Mouse (Mus musculus): ENCODE measurements around the gene Hist1h1a. TPM values are rescaled to one million over a fixed set of nuclear protein-coding genes. Genes with fewer than 3 reads are reported as not detected.
A peak's percentile ranks its signal among the peaks of the same experiment; 100 is the strongest.

The Hist1h1a gene
- polyA plus RNA-seq, 1 experiment from 2014 or later, result 0.60 TPM

DNA sequence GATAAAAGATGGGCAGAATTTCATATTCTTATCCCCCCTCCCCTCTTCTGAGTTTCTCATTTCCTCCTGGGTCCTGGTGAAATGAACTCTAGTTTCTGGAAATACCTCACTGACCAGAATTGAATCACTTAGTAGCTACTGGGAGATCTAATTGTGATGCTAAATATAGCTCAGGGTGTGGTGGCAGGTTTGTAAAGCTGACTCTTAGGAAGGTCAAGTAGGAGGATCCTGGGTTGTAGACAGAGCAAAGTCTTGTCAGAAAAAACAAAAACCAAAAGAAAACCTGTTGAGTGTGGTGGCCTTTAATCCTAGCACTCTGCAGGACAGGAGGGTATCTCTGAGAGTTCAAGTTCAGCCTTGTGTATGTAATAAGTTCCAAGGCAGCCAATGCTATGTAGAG is 21.5 kb upstream of the Hist1h1a start:
- H3K36me3 ChIP-seq (ENCODE audit: control insufficient read depth, insufficient read depth), result no peaks in the 10 kb centered on the region
- H3K27me3 ChIP-seq (replicated peaks; ENCODE audit: control insufficient read depth, insufficient read depth, low read length), result no peaks in the 10 kb centered on the region
- H3K9me3 ChIP-seq (ENCODE audit: control insufficient read depth), result no peaks in the 10 kb centered on the region
- ATAC-seq, result no peak
- H3K4me1 ChIP-seq (replicated peaks; ENCODE audit: control insufficient read depth, insufficient read depth, low read length), result no peaks in the 10 kb centered on the region
- H3K27ac ChIP-seq (ENCODE audit: low read depth, low read length), result no peak overlapping the region
- no peak overlapping the region for H3K4me2 ChIP-seq (replicated peaks; ENCODE audit: low read depth)
- TF ChIP-seq CTCF (IDR thresholded peaks at IDR 0.05; ENCODE audit: low read depth), result no peak
- H3K9ac ChIP-seq (ENCODE audit: low read depth, low read length), result no peak overlapping the region
- no peak overlapping the region for H3K4me3 ChIP-seq (ENCODE audit: low read depth, low read length)

DNA sequence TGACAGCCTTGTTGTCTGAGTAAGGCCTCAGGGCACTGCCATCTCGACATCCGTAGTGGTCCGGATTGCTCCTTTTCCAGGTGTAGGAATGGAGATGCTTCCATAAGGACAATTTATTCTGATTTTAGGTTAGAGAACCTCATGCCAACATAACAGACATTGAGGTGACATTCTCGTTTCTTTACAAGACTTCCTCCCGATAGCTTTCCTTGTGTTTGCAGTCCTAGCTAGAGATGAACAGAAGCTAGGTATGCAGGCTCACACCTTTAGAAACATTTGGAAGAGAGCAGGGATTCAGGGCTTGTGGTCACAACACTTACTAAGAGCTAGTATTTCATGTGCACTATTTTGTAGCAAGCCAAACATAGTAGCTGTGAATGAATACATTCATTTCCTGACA is 20.3 kb upstream of the Hist1h1a start:
- Histone ChIP-seq H3K4me2 (replicated peaks; ENCODE audit: low read depth) (no peak overlapping the region), H3K27me3 (replicated peaks; ENCODE audit: control insufficient read depth, insufficient read depth, low read length) (no peaks in the 10 kb centered on the region), H3K9me3 (ENCODE audit: control insufficient read depth) (no peaks in the 10 kb centered on the region), H3K27ac (ENCODE audit: low read depth, low read length) (no peak overlapping the region), H3K4me1 (replicated peaks; ENCODE audit: control insufficient read depth, insufficient read depth, low read length) (peaks cover 4% of the 10 kb centered on the region; the same call in 1 of the 2 replicates), H3K36me3 (ENCODE audit: control insufficient read depth, insufficient read depth) (no peaks in the 10 kb centered on the region), H3K4me3 (ENCODE audit: low read depth, low read length) (no peak overlapping the region), H3K9ac (ENCODE audit: low read depth, low read length) (no peak overlapping the region)
- 77% methylated on average over 5 of the region's 5 CpGs for WGBS
- TF ChIP-seq CTCF (IDR thresholded peaks at IDR 0.05; ENCODE audit: low read depth), result no peak
- ATAC-seq, result no peak

DNA sequence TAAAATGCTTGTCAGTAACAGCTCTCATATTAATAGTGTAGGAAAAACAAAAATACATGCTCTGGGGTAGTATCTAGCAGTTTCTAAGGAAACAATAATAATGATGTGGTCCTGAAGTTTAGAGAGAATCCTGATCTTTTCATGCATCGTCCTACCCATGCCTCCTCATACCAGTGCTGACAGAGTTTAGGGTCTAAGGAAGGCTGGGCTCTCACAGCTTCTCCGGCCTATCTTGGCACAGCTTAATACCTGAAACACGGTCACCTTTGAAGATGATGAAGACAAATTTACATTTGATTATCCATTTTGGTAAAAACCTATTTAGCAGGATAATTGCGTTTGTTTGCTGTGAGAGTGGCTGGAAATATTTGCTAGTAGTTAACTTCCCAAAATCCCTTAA is 19.5 kb upstream of the Hist1h1a start:
- peak overlapping the region; percentile 36; the same call in 1 of the 2 replicates for H3K4me3 ChIP-seq (ENCODE audit: low read depth, low read length)
- 29% methylated on average over 4 of the region's 4 CpGs for WGBS
- no peak overlapping the region for H3K27ac ChIP-seq (ENCODE audit: low read depth, low read length)
- no peak for ATAC-seq
- no peak for TF ChIP-seq CTCF (IDR thresholded peaks at IDR 0.05; ENCODE audit: low read depth)
- no peak overlapping the region for H3K9ac ChIP-seq (ENCODE audit: low read depth, low read length)
- H3K27me3 ChIP-seq (replicated peaks; ENCODE audit: control insufficient read depth, insufficient read depth, low read length), result no peaks in the 10 kb centered on the region
- no peaks in the 10 kb centered on the region for H3K36me3 ChIP-seq (ENCODE audit: control insufficient read depth, insufficient read depth)
- H3K4me1 ChIP-seq (replicated peaks; ENCODE audit: control insufficient read depth, insufficient read depth, low read length), result peaks cover 4% of the 10 kb centered on the region; the same call in 1 of the 2 replicates
- no peaks in the 10 kb centered on the region for H3K9me3 ChIP-seq (ENCODE audit: control insufficient read depth)
- H3K4me2 ChIP-seq (replicated peaks; ENCODE audit: low read depth), result peak overlapping the region; percentile 68; the same call in 1 of the 2 replicates

DNA sequence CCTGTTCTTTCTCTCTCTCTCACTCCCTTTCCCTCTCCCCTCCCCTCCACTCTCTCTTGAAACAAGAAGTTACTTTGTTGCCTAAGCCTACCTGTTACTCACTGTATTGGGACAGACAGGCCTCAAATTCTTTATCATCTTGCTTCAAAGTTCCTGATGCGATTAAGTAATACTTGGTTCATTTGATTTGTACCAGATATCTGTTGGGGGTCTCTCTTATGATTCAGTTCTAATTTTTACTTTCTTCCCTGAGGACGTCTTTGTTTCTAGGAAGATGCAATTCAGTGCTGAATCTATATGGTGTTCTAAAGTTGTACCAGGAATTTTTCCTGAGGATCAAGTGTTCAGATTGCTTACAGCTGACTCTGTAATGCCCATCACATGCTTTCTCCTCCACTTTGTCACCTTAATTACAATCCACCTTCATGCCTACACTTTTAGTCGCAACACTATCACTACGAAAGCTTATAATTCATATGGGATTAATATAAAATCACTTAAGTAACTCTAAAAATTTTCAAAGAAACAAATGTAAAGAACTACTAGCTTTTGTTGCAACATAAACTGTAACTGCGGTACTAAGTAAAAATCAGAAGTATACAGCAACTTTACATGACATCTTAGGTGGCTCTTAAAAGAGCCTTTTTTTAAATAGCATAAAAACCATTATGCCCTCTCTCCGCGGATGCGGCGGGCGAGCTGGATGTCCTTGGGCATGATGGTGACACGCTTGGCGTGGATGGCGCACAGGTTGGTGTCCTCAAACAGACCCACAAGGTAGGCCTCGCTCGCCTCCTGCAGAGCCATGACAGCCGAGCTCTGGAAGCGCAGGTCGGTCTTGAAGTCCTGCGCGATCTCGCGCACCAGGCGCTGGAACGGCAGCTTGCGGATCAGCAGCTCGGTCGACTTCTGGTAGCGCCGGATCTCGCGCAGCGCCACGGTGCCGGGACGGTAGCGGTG is 18.8 kb upstream of the Hist1h1a start:
- H3K27ac ChIP-seq (ENCODE audit: low read depth, low read length), result no peak overlapping the region
- TF ChIP-seq CTCF (IDR thresholded peaks at IDR 0.05; ENCODE audit: low read depth), result no peak
- no peaks in the 10 kb centered on the region for H3K27me3 ChIP-seq (replicated peaks; ENCODE audit: control insufficient read depth, insufficient read depth, low read length)
- peak overlapping the region; percentile 36 for H3K4me3 ChIP-seq (ENCODE audit: low read depth, low read length)
- H3K36me3 ChIP-seq (ENCODE audit: control insufficient read depth, insufficient read depth), result no peaks in the 10 kb centered on the region
- no peak for ATAC-seq
- H3K9ac ChIP-seq (ENCODE audit: low read depth, low read length), result no peak overlapping the region
- peak overlapping the region; percentile 68 for H3K4me2 ChIP-seq (replicated peaks; ENCODE audit: low read depth)
- WGBS, result 2% methylated on average over 14 of the region's 36 CpGs
- H3K4me1 ChIP-seq (replicated peaks; ENCODE audit: control insufficient read depth, insufficient read depth, low read length), result peaks cover 4% of the 10 kb centered on the region; the same call in 1 of the 2 replicates
- H3K9me3 ChIP-seq (ENCODE audit: control insufficient read depth), result no peaks in the 10 kb centered on the region

DNA sequence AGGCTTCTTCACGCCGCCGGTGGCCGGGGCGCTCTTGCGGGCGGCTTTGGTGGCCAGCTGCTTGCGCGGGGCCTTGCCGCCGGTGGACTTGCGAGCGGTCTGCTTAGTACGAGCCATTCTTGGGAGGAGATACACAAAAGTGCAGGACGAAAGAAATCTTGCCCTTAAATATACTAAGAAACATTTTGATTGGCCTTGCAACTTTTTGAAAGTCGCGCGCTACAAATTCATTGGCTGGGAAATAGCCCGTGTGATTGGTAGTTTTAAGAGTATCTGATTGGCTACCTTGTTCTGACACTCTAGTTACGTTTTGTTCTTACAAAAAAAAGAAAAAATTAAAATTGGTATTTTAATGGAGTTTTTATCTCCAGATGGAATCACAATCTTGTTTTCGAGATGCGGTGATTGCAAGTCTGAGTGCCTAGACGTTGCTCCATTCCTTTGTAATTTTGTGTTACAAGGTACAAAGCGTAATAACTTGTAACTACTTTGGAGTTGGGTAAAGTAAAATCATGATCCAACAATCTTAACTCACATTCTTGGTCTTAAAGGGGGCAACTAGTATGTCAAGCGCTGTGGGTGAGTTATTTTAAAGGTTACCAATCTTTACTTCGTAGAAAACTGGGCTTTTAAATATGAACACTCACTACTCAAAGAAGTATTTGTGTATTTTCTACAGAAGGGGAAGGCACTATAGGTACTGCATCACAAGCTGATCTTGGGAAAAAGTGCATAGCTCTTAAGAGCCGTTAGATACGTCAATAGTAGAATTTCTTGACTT is 17.9 kb upstream of the Hist1h1a start, which contains the start of gene Hist1h3c:
Gene Hist1h3c (minus strand): TSS at position 222 of the 781 bp plus-strand sequence.
- peaks cover 4% of the 10 kb centered on the region; the same call in 1 of the 2 replicates for H3K4me1 ChIP-seq (replicated peaks; ENCODE audit: control insufficient read depth, insufficient read depth, low read length)
- WGBS, result under 1% methylated on average over 23 of the region's 28 CpGs
- peak within 1 kb of the TSS; percentile 68 for H3K4me2 ChIP-seq (replicated peaks; ENCODE audit: low read depth)
- no peaks in the 10 kb centered on the region for H3K36me3 ChIP-seq (ENCODE audit: control insufficient read depth, insufficient read depth)
- peak within 1 kb of the TSS; percentile 94 for H3K27ac ChIP-seq (ENCODE audit: low read depth, low read length)
- ATAC-seq, result peak; percentile 62
- H3K27me3 ChIP-seq (replicated peaks; ENCODE audit: control insufficient read depth, insufficient read depth, low read length), result no peaks in the 10 kb centered on the region
- H3K9ac ChIP-seq (ENCODE audit: low read depth, low read length), result peak within 1 kb of the TSS; percentile 52
- TF ChIP-seq CTCF (IDR thresholded peaks at IDR 0.05; ENCODE audit: low read depth), result no peak
- no peaks in the 10 kb centered on the region for H3K9me3 ChIP-seq (ENCODE audit: control insufficient read depth)
- peak within 1 kb of the TSS; percentile 36 for H3K4me3 ChIP-seq (ENCODE audit: low read depth, low read length)
